Mouse (Mus musculus): ENCODE data around the gene Slco3a1. TPM values are rescaled to one million over a fixed set of nuclear protein-coding genes. Genes with fewer than 3 reads are reported as not detected.

The Slco3a1 gene
- polyA plus RNA-seq, 2 experiments: 0.69 to 1.1 TPM

DNA sequence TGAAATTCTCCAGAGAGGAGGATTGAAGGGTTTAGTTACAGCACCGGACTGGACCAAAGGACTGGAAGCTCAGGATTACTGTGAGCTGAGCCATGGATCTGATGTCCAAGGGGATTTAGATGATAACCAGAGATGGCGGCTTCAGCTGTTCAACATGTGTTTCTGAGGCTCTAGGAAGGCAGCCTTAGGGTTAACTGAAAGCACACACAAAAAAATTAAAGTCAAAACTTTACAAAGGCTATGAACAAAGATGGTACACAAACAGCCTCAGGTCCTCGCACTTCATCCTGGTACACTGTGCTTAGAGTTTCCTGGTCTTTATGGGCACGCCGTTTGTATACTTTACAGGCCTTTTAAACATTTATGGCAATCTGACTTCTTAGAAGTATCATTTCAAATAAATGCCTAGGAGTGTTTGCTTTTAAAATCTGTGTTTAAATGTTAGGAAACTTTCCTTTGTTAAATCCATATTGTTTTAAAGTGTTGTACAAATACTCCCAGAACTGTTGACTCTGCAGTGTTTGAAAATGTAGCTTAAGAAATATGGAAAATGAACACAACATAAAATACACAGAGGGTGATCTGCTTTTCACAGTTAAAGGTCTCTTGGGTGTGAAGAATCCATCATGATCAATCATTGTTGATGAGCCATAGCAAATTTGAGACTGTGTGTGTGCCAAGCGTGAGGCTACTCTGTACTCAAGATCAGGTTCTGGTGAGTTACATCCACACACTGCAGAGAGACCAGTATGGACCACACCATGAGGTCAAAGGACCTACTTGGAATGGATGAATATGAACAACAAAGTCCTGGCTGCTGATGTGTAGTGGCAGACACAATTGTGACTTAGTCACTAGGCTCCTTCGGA is 223.5 kb downstream of the Slco3a1 start:
- Histone ChIP-seq H3K4me2 (ENCODE audit: low read depth) (no peak overlapping the region), H3K27me3 (ENCODE audit: control insufficient read depth, insufficient read depth, low read length) (no peaks in the 10 kb centered on the region), H3K27ac (no peak overlapping the region), H3K36me3 (replicated peaks; ENCODE audit: control insufficient read depth, insufficient read depth, low read depth) (no peaks in the 10 kb centered on the region), H3K9me3 (ENCODE audit: control insufficient read depth, low read length) (no peaks in the 10 kb centered on the region), H3K4me3 (ENCODE audit: insufficient read depth in 1 of 2, low read depth in 2 of 2, low read length in 2 of 2) (no peak overlapping the region), H3K4me1 (replicated peaks; ENCODE audit: control insufficient read depth in 2 of 2, insufficient read depth in 2 of 2, low read length in 1 of 2) (no peaks in the 10 kb centered on the region), H3K9ac (replicated peaks) (no peak overlapping the region)
- TF ChIP-seq EP300 (IDR thresholded peaks at IDR 0.05; ENCODE audit: low read depth) (no peak), CTCF (IDR thresholded peaks at IDR 0.05; ENCODE audit: low read depth) (no peak)
- ATAC-seq (ENCODE audit: insufficient read depth) (no peak), DNase-seq (ENCODE audit: low read depth in 3 of 3, low spot score in 3 of 3) (no peak)
- WGBS (ENCODE audit: insufficient replicate concordance): 68% methylated on average over 7 of the region's 7 CpGs

- Histone ChIP-seq H3K9ac (replicated peaks) (no peak overlapping the region), H3K36me3 (replicated peaks; ENCODE audit: control insufficient read depth, insufficient read depth, low read depth) (no peaks in the 10 kb centered on the region), H3K27me3 (ENCODE audit: control insufficient read depth, insufficient read depth, low read length) (no peaks in the 10 kb centered on the region), H3K9me3 (ENCODE audit: control insufficient read depth, low read length) (no peaks in the 10 kb centered on the region), H3K4me2 (ENCODE audit: low read depth) (no peak overlapping the region), H3K4me1 (replicated peaks; ENCODE audit: control insufficient read depth in 2 of 2, insufficient read depth in 2 of 2, low read length in 1 of 2) (no peaks in the 10 kb centered on the region), H3K27ac (no peak overlapping the region), H3K4me3 (ENCODE audit: insufficient read depth in 1 of 2, low read depth in 2 of 2, low read length in 2 of 2) (no peak overlapping the region)
- DNase-seq (ENCODE audit: low read depth in 3 of 3, low spot score in 3 of 3): no peak
- 66% methylated on average over 7 of the region's 7 CpGs for WGBS (ENCODE audit: insufficient replicate concordance)
- ATAC-seq (ENCODE audit: insufficient read depth): no peak
- TF ChIP-seq EP300 (IDR thresholded peaks at IDR 0.05; ENCODE audit: low read depth): no peak
- TF ChIP-seq CTCF (IDR thresholded peaks at IDR 0.05; ENCODE audit: low read depth): no peak
Observed at GRCm38 (mm10) chr7:74330117-74330857, 224.3 kb downstream of the Slco3a1 start.

DNA sequence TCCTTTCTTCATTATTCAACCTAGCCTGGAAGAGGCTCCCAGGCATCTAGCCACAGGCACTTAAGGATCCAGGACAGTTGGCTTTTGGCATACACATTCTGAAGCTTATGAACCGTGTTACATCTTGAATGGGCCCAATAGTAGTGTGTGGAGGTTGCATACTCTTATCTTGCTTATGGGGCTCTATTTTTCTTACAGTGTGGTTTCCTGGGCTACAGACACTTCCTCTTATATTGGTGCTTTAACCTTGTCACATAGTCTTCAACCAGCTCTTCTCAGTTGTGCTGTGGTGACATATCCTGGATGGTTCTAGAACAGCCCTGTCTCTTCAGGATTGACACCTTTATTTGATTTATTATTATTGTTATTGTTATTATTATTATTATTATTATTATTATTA is 225.6 kb downstream of the Slco3a1 start:
- no peaks in the 10 kb centered on the region for H3K9me3 ChIP-seq (ENCODE audit: control insufficient read depth, low read length)
- H3K27me3 ChIP-seq (ENCODE audit: control insufficient read depth, insufficient read depth, low read length): no peaks in the 10 kb centered on the region
- WGBS (ENCODE audit: insufficient replicate concordance): 9% methylated on average over 1 of the region's 1 CpGs
- DNase-seq (ENCODE audit: low read depth in 3 of 3, low spot score in 3 of 3) (no peak), ATAC-seq (ENCODE audit: insufficient read depth) (no peak)
- no peak overlapping the region for H3K4me3 ChIP-seq (ENCODE audit: insufficient read depth in 1 of 2, low read depth in 2 of 2, low read length in 2 of 2)
- no peak overlapping the region for H3K9ac ChIP-seq (replicated peaks)
- TF ChIP-seq EP300 (IDR thresholded peaks at IDR 0.05; ENCODE audit: low read depth) (no peak), CTCF (IDR thresholded peaks at IDR 0.05; ENCODE audit: low read depth) (no peak)
- H3K27ac ChIP-seq: no peak overlapping the region
- H3K4me1 ChIP-seq (replicated peaks; ENCODE audit: control insufficient read depth in 2 of 2, insufficient read depth in 2 of 2, low read length in 1 of 2): no peaks in the 10 kb centered on the region
- no peak overlapping the region for H3K4me2 ChIP-seq (ENCODE audit: low read depth)
- H3K36me3 ChIP-seq (replicated peaks; ENCODE audit: control insufficient read depth, insufficient read depth, low read depth): no peaks in the 10 kb centered on the region

DNA sequence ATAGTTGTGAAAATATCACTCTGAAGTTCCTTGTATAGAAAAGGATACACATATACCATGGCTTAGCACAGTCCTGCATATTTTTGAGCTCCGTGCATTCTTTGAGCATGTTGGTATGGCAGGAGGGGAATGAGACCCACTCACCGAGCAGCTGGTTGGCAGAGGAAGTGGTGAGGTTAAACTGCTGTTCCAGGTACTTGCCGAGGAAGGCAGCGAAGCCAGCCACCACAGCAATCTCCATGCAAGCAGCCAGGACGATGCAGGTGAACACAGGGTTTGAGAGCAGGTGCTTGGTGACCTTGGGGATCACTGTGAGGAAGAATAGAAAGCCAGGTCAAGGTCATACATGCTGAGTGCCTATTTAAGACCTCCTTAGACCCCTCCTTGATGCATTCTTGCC is 226.9 kb downstream of the Slco3a1 start:
- Histone ChIP-seq H3K4me1 (replicated peaks; ENCODE audit: control insufficient read depth in 2 of 2, insufficient read depth in 2 of 2, low read length in 1 of 2) (no peaks in the 10 kb centered on the region), H3K36me3 (replicated peaks; ENCODE audit: control insufficient read depth, insufficient read depth, low read depth) (no peaks in the 10 kb centered on the region), H3K4me3 (ENCODE audit: insufficient read depth in 1 of 2, low read depth in 2 of 2, low read length in 2 of 2) (no peak overlapping the region), H3K27me3 (ENCODE audit: control insufficient read depth, insufficient read depth, low read length) (no peaks in the 10 kb centered on the region), H3K9me3 (ENCODE audit: control insufficient read depth, low read length) (no peaks in the 10 kb centered on the region), H3K27ac (no peak overlapping the region), H3K9ac (replicated peaks) (no peak overlapping the region), H3K4me2 (ENCODE audit: low read depth) (no peak overlapping the region)
- 48% methylated on average over 5 of the region's 5 CpGs for WGBS (ENCODE audit: insufficient replicate concordance)
- no peak for TF ChIP-seq CTCF (IDR thresholded peaks at IDR 0.05; ENCODE audit: low read depth)
- no peak for TF ChIP-seq EP300 (IDR thresholded peaks at IDR 0.05; ENCODE audit: low read depth)
- ATAC-seq (ENCODE audit: insufficient read depth) (no peak), DNase-seq (ENCODE audit: low read depth in 3 of 3, low spot score in 3 of 3) (no peak)

DNA sequence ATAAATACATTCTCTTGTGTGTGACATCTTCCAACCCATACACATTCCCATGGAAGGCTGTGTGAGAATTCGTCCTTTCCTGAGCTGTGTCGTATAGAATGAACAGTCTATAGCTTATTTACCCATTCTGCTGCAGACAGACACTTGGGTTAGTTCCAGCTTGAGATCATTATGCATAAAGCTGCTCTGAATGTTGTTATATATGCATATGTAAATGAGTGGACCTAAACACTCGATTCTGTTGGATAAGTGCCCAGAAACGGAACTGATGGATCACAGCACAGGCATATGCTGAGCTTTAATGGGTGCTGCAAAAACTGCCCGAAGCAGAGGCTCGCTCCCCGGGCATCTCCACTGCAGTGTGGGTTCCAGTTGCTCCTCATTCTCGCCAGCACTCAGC is 229.5 kb downstream of the Slco3a1 start:
- Histone ChIP-seq H3K4me1 (replicated peaks; ENCODE audit: control insufficient read depth in 2 of 2, insufficient read depth in 2 of 2, low read length in 1 of 2) (no peaks in the 10 kb centered on the region), H3K36me3 (replicated peaks; ENCODE audit: control insufficient read depth, insufficient read depth, low read depth) (no peaks in the 10 kb centered on the region), H3K9me3 (ENCODE audit: control insufficient read depth, low read length) (no peaks in the 10 kb centered on the region), H3K4me3 (ENCODE audit: insufficient read depth in 1 of 2, low read depth in 2 of 2, low read length in 2 of 2) (no peak overlapping the region), H3K9ac (replicated peaks) (no peak overlapping the region), H3K27ac (no peak overlapping the region), H3K4me2 (ENCODE audit: low read depth) (no peak overlapping the region), H3K27me3 (ENCODE audit: control insufficient read depth, insufficient read depth, low read length) (no peaks in the 10 kb centered on the region)
- 54% methylated on average over 8 of the region's 8 CpGs for WGBS (ENCODE audit: insufficient replicate concordance)
- DNase-seq (ENCODE audit: low read depth in 3 of 3, low spot score in 3 of 3) (no peak), ATAC-seq (ENCODE audit: insufficient read depth) (no peak)
- TF ChIP-seq CTCF (IDR thresholded peaks at IDR 0.05; ENCODE audit: low read depth) (no peak), EP300 (IDR thresholded peaks at IDR 0.05; ENCODE audit: low read depth) (no peak)
